Mouse (Mus musculus) brown adipose tissue, adult 24 weeks (tissue): ENCODE results near the gene Nlk. TPM values are rescaled to one million over a fixed set of nuclear protein-coding genes. Genes with fewer than 3 reads are reported as not detected.

Source experiments
- H3K27ac ChIP-seq: fragments of 200-500 bp; replicated peaks from 2 replicates; pipeline ENCODE4 v1.5.1; 2012; ENCODE audit warnings: low read depth, mild to moderate bottlenecking, low read length
- H3K4me1 ChIP-seq: fragments of 200-500 bp; 2 replicates; pipeline ENCODE4 v1.6.1; 2012; ENCODE audit warnings: low read length, mixed read lengths; ENCODE audit not compliant: control insufficient read depth, insufficient read depth, insufficient read length
- H3K4me3 ChIP-seq: fragments of 200-500 bp; 2 replicates; pipeline ENCODE4 v1.5.1; 2012; ENCODE audit warnings: low read depth, mild to moderate bottlenecking, low read length, moderate library complexity; ENCODE audit not compliant: insufficient read depth
- polyA plus RNA-seq: library from polyadenylated mRNA; stranded (reverse); fragments of >200 nt; gene quantifications from 2 replicates; pipeline ENCODE4 v1.2.4, GENCODE M21; 2012; ENCODE audit not compliant: missing spikeins, insufficient read depth, insufficient read length

The Nlk gene
- 16.8 and 20.5 TPM in 2 replicates for polyA plus RNA-seq

GRCm38 (mm10) chr11:78696777-78697752 lies at the start of gene Nlk:
TSS of gene Nlk (minus strand) at chr11:78697373.
- peaks cover 11% of the 10 kb centered on the region for H3K4me1 ChIP-seq
- H3K27ac ChIP-seq: peak within 1 kb of the TSS; percentile 10; the same call in 1 of the 2 replicates
- H3K4me3 ChIP-seq: peak within 1 kb of the TSS; percentile 62

GRCm38 (mm10) chr11:78746264-78746663 lies 49.1 kb upstream of the Nlk start:
- Histone ChIP-seq H3K27ac (no peak overlapping the region), H3K4me1 (peaks cover 6% of the 10 kb centered on the region; the same call in 1 of the 2 replicates), H3K4me3 (no peak overlapping the region)

GRCm38 (mm10) chr11:78745475-78745874 lies 48.3 kb upstream of the Nlk start:
- H3K27ac ChIP-seq: no peak overlapping the region
- no peak overlapping the region for H3K4me3 ChIP-seq
- 0 out of 2 replicates have a peak, but pooled peaks cover under 1% of the 10 kb centered on the region for H3K4me1 ChIP-seq

- Histone ChIP-seq H3K27ac (no peak overlapping the region), H3K4me3 (no peak overlapping the region), H3K4me1 (no peaks in the 10 kb centered on the region)
These were observed 45.3 kb upstream of the Nlk start for GRCm38 (mm10) chr11:78742461-78742860.

- Histone ChIP-seq H3K27ac (no peak overlapping the region), H3K4me1 (no peaks in the 10 kb centered on the region), H3K4me3 (no peak overlapping the region)
These were observed 44.8 kb upstream of the Nlk start for GRCm38 (mm10) chr11:78741958-78742357.

GRCm38 (mm10) chr11:78739361-78739760 lies 42.2 kb upstream of the Nlk start:
- Histone ChIP-seq H3K4me3 (no peak overlapping the region), H3K4me1 (no peaks in the 10 kb centered on the region), H3K27ac (no peak overlapping the region)

GRCm38 (mm10) chr11:78736877-78737408 lies 39.8 kb upstream of the Nlk start:
- no peak overlapping the region for H3K27ac ChIP-seq
- no peaks in the 10 kb centered on the region for H3K4me1 ChIP-seq

GRCm38 (mm10) chr11:78735168-78735567 lies 38.0 kb upstream of the Nlk start:
- Histone ChIP-seq H3K4me1 (no peaks in the 10 kb centered on the region), H3K4me3 (no peak overlapping the region)

More at GRCm38 (mm10) chr11:78736877-78737408, 39.8 kb upstream of the Nlk start:
- H3K4me3 ChIP-seq: no peak overlapping the region

GRCm38 (mm10) chr11:78732619-78733018 lies 35.4 kb upstream of the Nlk start:
- Histone ChIP-seq H3K4me1 (no peaks in the 10 kb centered on the region), H3K27ac (no peak overlapping the region), H3K4me3 (no peak overlapping the region)

More at GRCm38 (mm10) chr11:78735168-78735567, 38.0 kb upstream of the Nlk start:
- H3K27ac ChIP-seq: no peak overlapping the region

GRCm38 (mm10) chr11:78730902-78731301 lies 33.7 kb upstream of the Nlk start:
- Histone ChIP-seq H3K4me1 (no peaks in the 10 kb centered on the region), H3K4me3 (no peak overlapping the region), H3K27ac (no peak overlapping the region)

GRCm38 (mm10) chr11:78728041-78728440 lies 30.9 kb upstream of the Nlk start:
- Histone ChIP-seq H3K4me3 (no peak overlapping the region), H3K27ac (no peak overlapping the region), H3K4me1 (no peaks in the 10 kb centered on the region)

- no peak overlapping the region for H3K4me3 ChIP-seq
- no peaks in the 10 kb centered on the region for H3K4me1 ChIP-seq
- H3K27ac ChIP-seq: no peak overlapping the region
These were observed 29.2 kb upstream of the Nlk start for GRCm38 (mm10) chr11:78726366-78726765.

- no peaks in the 10 kb centered on the region for H3K4me1 ChIP-seq
- H3K27ac ChIP-seq: no peak overlapping the region
- H3K4me3 ChIP-seq: no peak overlapping the region
These were observed 27.6 kb upstream of the Nlk start for GRCm38 (mm10) chr11:78724792-78725191.

- Histone ChIP-seq H3K4me3 (no peak overlapping the region), H3K27ac (no peak overlapping the region), H3K4me1 (no peaks in the 10 kb centered on the region)
These were observed 24.2 kb upstream of the Nlk start for GRCm38 (mm10) chr11:78721419-78721818.

GRCm38 (mm10) chr11:78717655-78718054 lies 20.5 kb upstream of the Nlk start:
- Histone ChIP-seq H3K4me3 (no peak overlapping the region), H3K27ac (no peak overlapping the region), H3K4me1 (no peaks in the 10 kb centered on the region)
